Mouse (Mus musculus): ENCODE measurements around the gene Nutf2. TPM values are rescaled to one million over a fixed set of nuclear protein-coding genes. Genes with fewer than 3 reads are reported as not detected.
A peak's percentile ranks its signal among the peaks of the same experiment; 100 is the strongest.

The Nutf2 gene
- polyA plus RNA-seq (2012; fragmentation: generic; extraction: Trizol), result 258 TPM
- long read RNA-seq, experiment 1, transcript Nutf2-201 (5 exons, 948 nt), result major isoform, 142 of 156 reads
- long read RNA-seq, experiment 1, partial matches to known transcripts, result 5 of 156 reads
- long read RNA-seq, experiment 1, other reads (novel, unspliced or antisense), result 7 of 156 reads
- long read RNA-seq, experiment 2, transcript Nutf2-201 (5 exons, 948 nt), result major isoform, 119 of 136 reads
- long read RNA-seq, experiment 2, transcript Nutf2-205 (4 exons, 518 nt), result minor isoform, 8 of 136 reads
- long read RNA-seq, experiment 2, partial matches to known transcripts, result 4 of 136 reads
- long read RNA-seq, experiment 2, other reads (novel, unspliced or antisense), result 4 of 136 reads

DNA sequence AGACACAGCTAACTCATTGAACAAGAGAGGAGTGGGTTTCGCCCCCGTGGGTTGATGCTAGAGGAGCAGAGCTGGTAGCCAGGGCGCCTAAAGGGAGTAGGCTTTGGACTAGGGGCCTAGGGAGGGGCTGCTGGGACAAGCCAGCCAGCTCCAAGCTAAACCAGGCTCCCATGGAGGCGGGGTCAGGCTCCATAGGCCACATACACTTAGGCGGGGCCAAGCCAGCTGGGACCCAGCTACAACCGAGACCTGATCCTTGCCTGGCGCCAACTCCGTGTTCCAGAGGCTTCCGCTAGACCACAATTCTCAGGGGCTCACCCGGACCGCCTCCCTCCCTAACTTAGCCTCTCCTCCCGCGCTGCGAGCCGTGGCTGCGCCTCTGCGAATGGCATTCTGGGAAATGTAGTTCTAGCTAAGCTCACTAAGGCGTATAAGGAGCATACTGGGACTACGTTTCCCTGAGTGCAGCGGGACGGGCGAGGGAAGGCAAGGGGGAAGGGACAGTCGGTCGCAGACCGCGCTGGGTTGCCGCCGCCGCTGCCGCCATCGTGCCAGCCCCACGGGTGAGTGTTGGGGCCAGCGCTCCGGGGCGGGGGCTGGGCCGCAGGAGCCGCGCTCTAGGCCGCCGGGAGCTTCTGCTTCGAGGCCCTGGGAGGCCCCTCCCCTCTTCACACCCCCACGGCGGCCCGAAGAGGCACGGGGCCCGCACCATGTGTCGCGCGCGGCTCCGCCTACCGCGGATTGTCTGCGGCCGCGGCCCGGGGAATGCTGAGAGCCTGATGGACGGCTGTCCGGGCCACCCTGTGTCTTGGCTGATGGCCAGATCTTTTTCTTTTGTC is at the start of gene Nutf2:
Gene Nutf2 (plus strand): TSS at position 438 of the 839 bp plus-strand sequence.
- peaks cover 90% of the 10 kb centered on the region for H3K79me2 ChIP-seq (ENCODE audit: control insufficient read depth, insufficient read depth)
- H3K79me3 ChIP-seq (ENCODE audit: low read depth), result peaks cover 70% of the 10 kb centered on the region
- peaks cover 35% of the 10 kb centered on the region for H3K36me3 ChIP-seq (ENCODE audit: control insufficient read depth, insufficient read depth)
- peak within 1 kb of the TSS; percentile 95 for H3K4me3 ChIP-seq (ENCODE audit: insufficient read depth, poor library complexity, severe bottlenecking)
- H3ac ChIP-seq (ENCODE audit: control insufficient read depth, insufficient read length, low read depth), result peak within 1 kb of the TSS; percentile 87
- TF ChIP-seq FOSL1 (IDR thresholded peaks at IDR 0.05; ENCODE audit: insufficient read depth, low read length, poor library complexity, severe bottlenecking) (no peak), MAX (IDR thresholded peaks at IDR 0.05) (peak; percentile 67)
- no peaks in the 10 kb centered on the region for H3K27me3 ChIP-seq (ENCODE audit: control insufficient read depth, insufficient read depth, insufficient read length)

DNA sequence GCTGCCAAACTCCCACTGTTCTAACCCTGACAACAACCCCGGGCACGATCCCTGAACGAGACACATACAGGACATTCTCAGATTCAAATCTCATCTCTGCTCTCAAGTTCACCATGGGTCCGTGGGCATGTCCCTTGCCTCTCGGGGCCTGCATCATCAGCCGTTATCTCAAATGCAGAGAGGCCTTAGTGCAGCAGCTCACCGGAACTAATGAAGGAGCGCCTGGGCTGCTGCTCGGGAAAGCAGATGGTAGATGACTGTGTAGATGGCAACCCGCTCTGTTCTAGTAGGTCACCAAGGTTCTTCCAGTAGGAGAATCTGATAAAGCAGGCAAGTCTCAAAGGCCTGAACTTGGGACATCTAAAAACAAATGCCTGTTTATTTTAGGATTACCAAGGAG is 49.3 kb upstream of the Nutf2 start:
- H3K79me2 ChIP-seq (ENCODE audit: control insufficient read depth, insufficient read depth), result peaks cover 82% of the 10 kb centered on the region
- H3K36me3 ChIP-seq (ENCODE audit: control insufficient read depth, insufficient read depth), result peaks cover 9% of the 10 kb centered on the region
- no peak overlapping the region for H3ac ChIP-seq (ENCODE audit: control insufficient read depth, insufficient read length, low read depth)
- no peak overlapping the region for H3K4me3 ChIP-seq (ENCODE audit: insufficient read depth, poor library complexity, severe bottlenecking)
- TF ChIP-seq MYOD1 (IDR thresholded peaks at IDR 0.05; ENCODE audit: control insufficient read depth, insufficient read length, low read depth) (no peak), MYOG (IDR thresholded peaks at IDR 0.05; ENCODE audit: control insufficient read depth, extremely low read depth, insufficient read length) (no peak), USF1 (IDR thresholded peaks at IDR 0.05; ENCODE audit: low read depth) (no peak), CTCF (IDR thresholded peaks at IDR 0.05; ENCODE audit: control insufficient read depth, insufficient read depth, insufficient read length) (no peak), CEBPB (IDR thresholded peaks at IDR 0.05; ENCODE audit: low read depth) (no peak), FOSL1 (IDR thresholded peaks at IDR 0.05; ENCODE audit: insufficient read depth, low read length, poor library complexity, severe bottlenecking) (no peak), MAX (IDR thresholded peaks at IDR 0.05) (no peak)
- H3K79me3 ChIP-seq (ENCODE audit: low read depth), result peaks cover 20% of the 10 kb centered on the region
- no peaks in the 10 kb centered on the region for H3K27me3 ChIP-seq (ENCODE audit: control insufficient read depth, insufficient read depth, insufficient read length)

DNA sequence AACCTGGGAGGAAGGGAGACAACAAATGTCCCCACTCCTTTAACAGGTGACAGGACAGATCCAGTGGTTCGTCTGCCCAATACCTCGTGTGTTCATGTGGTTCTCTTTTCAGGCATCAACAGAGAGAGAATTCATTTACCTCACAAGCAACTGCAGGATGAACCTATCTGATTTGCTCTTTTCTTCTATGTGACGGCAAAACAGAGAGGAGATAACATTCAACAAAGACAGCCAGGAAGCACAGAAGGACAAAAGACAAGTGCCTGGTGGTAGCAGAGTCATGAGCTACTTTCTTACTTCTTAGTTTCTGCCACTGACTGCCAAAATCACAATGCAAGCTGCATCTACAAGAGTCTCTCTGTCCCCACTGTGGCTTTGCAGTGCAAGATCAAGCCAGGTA is 48.8 kb upstream of the Nutf2 start:
- H3K36me3 ChIP-seq (ENCODE audit: control insufficient read depth, insufficient read depth), result peaks cover 9% of the 10 kb centered on the region

DNA sequence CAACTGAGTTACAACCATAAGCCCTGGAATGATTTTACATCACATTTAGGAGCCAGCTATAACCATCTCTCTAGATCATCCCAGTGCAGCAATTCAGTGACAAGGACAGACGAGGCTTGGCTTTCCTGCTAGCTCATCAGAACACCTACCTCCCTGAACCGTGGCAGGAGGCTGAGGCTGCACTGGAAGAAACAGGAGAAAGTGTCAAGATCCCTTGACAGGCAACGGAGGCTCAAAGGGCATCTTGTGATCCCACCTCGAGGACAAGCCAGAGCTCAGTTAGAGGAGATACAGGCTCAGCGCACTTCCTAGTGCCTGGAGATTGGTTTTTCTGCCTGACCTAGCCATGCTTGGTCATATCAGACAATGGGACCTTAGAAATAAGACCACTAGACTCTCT is 47.9 kb upstream of the Nutf2 start:
- peaks cover 18% of the 10 kb centered on the region for H3K79me3 ChIP-seq (ENCODE audit: low read depth)
- peaks cover 9% of the 10 kb centered on the region for H3K36me3 ChIP-seq (ENCODE audit: control insufficient read depth, insufficient read depth)
- H3K27me3 ChIP-seq (ENCODE audit: control insufficient read depth, insufficient read depth, insufficient read length), result no peaks in the 10 kb centered on the region
- no peak overlapping the region for H3K4me3 ChIP-seq (ENCODE audit: insufficient read depth, poor library complexity, severe bottlenecking)
- no peak for TF ChIP-seq USF1 (IDR thresholded peaks at IDR 0.05; ENCODE audit: low read depth)
- no peak for TF ChIP-seq CEBPB (IDR thresholded peaks at IDR 0.05; ENCODE audit: low read depth)
- no peak for TF ChIP-seq MAX (IDR thresholded peaks at IDR 0.05)
- no peak for TF ChIP-seq MYOD1 (IDR thresholded peaks at IDR 0.05; ENCODE audit: control insufficient read depth, insufficient read length, low read depth)
- H3K79me2 ChIP-seq (ENCODE audit: control insufficient read depth, insufficient read depth), result peaks cover 78% of the 10 kb centered on the region
- H3ac ChIP-seq (ENCODE audit: control insufficient read depth, insufficient read length, low read depth), result no peak overlapping the region

More for the DNA sequence above, 48.8 kb upstream of the Nutf2 start:
- H3K79me2 ChIP-seq (ENCODE audit: control insufficient read depth, insufficient read depth), result peaks cover 81% of the 10 kb centered on the region
- H3K4me3 ChIP-seq (ENCODE audit: insufficient read depth, poor library complexity, severe bottlenecking), result no peak overlapping the region
- no peak for TF ChIP-seq MAX (IDR thresholded peaks at IDR 0.05)
- no peak for TF ChIP-seq USF1 (IDR thresholded peaks at IDR 0.05; ENCODE audit: low read depth)
- no peak for TF ChIP-seq FOSL1 (IDR thresholded peaks at IDR 0.05; ENCODE audit: insufficient read depth, low read length, poor library complexity, severe bottlenecking)
- no peak for TF ChIP-seq CEBPB (IDR thresholded peaks at IDR 0.05; ENCODE audit: low read depth)
- TF ChIP-seq MYOG (IDR thresholded peaks at IDR 0.05; ENCODE audit: control insufficient read depth, extremely low read depth, insufficient read length), result no peak
- TF ChIP-seq MYOD1 (IDR thresholded peaks at IDR 0.05; ENCODE audit: control insufficient read depth, insufficient read length, low read depth), result no peak
- no peak for TF ChIP-seq CTCF (IDR thresholded peaks at IDR 0.05; ENCODE audit: control insufficient read depth, insufficient read depth, insufficient read length)
- H3K79me3 ChIP-seq (ENCODE audit: low read depth), result peaks cover 20% of the 10 kb centered on the region
- H3ac ChIP-seq (ENCODE audit: control insufficient read depth, insufficient read length, low read depth), result no peak overlapping the region
- H3K27me3 ChIP-seq (ENCODE audit: control insufficient read depth, insufficient read depth, insufficient read length), result no peaks in the 10 kb centered on the region

DNA sequence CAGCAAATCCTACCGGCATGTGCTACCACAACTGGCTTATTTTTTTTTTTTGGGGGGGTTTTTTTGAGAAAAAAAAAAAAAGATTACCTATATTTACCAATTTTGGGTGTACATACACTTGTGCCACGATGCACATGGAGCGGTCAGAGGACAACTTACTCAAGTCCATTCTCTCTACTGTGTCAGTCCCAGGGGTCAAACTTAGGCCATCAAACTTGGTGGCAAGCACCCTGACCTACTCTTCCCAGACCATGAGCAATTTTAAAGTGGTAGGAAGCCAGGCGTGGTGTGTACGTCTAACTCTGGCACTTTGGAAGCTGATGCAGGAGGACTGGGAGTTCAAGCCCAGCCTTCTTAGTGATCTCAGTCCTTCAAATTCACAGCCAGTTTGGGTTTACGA is 47.1 kb upstream of the Nutf2 start:
- Histone ChIP-seq H3ac (ENCODE audit: control insufficient read depth, insufficient read length, low read depth) (no peak overlapping the region), H3K36me3 (ENCODE audit: control insufficient read depth, insufficient read depth) (peaks cover 9% of the 10 kb centered on the region), H3K79me2 (ENCODE audit: control insufficient read depth, insufficient read depth) (peaks cover 78% of the 10 kb centered on the region), H3K4me3 (ENCODE audit: insufficient read depth, poor library complexity, severe bottlenecking) (no peak overlapping the region), H3K79me3 (ENCODE audit: low read depth) (peaks cover 19% of the 10 kb centered on the region), H3K27me3 (ENCODE audit: control insufficient read depth, insufficient read depth, insufficient read length) (no peaks in the 10 kb centered on the region)
- TF ChIP-seq CTCF (IDR thresholded peaks at IDR 0.05; ENCODE audit: control insufficient read depth, insufficient read depth, insufficient read length) (no peak), CEBPB (IDR thresholded peaks at IDR 0.05; ENCODE audit: low read depth) (no peak), MYOG (IDR thresholded peaks at IDR 0.05; ENCODE audit: control insufficient read depth, extremely low read depth, insufficient read length) (no peak), MAX (IDR thresholded peaks at IDR 0.05) (no peak), USF1 (IDR thresholded peaks at IDR 0.05; ENCODE audit: low read depth) (no peak), MYOD1 (IDR thresholded peaks at IDR 0.05; ENCODE audit: control insufficient read depth, insufficient read length, low read depth) (no peak)

Measured in C2C12 (cell line).